Comparison of ENCODE assay signal across 31 mouse cellular contexts in the genomic region with DNA sequence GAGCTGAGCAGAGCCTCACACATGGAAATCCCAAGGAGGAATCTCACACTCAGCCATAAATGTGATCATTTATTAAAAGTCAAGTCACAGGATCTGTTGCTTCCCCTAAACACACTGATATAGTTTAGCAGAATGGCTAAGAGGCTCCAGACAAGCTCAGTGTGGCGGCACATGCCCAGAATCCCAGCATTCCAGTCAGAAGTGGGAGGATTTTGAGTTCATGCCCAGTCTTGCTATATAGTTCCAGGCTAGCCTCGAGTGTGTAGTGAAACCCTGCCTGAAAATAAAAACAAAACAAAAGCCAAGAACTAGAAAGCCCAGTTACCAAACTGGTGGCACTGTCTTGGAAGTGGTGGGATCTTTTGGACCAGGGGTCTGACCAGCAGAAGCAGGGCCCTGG. TPM values are rescaled to one million over a fixed set of nuclear protein-coding genes. Genes with fewer than 3 reads are reported as not detected.
"Had no signal": no experiment of that assay in that cellular context is flagged by ENCODE, and none has a peak within 500 bp of the region (broad histone marks: within the 10 kb centered on the region; RNA-seq: fewer than 3 reads in every experiment).

No protein-coding gene starts in this region.

- H3K4me3 ChIP-seq: limb, embryonic 10.5 days; limb, embryonic 13.5 days; liver, embryonic 12.5 days; liver, embryonic 15.5 days; lung, embryonic 15.5 days; megakaryocyte, embryonic 14.5 days; midbrain, embryonic 10.5 days; midbrain, embryonic 13.5 days; myocyte; neural tube, embryonic 13.5 days had no signal

- H3K27me3 ChIP-seq: limb, embryonic 13.5 days; liver, embryonic 12.5 days; liver, embryonic 15.5 days; lung, embryonic 15.5 days; midbrain, embryonic 13.5 days; neural tube, embryonic 13.5 days had no signal

- H3K9me3 ChIP-seq: limb, embryonic 10.5 days; limb, embryonic 13.5 days; liver, embryonic 12.5 days; liver, embryonic 15.5 days; lung, embryonic 15.5 days; megakaryocyte, embryonic 14.5 days; midbrain, embryonic 10.5 days; midbrain, embryonic 13.5 days; neural tube, embryonic 13.5 days had no signal

- ATAC-seq: liver, embryonic 12.5 days; midbrain, embryonic 13.5 days; midbrain, embryonic 16.5 days had no signal

- H3K9ac ChIP-seq: limb, embryonic 13.5 days; liver, embryonic 12.5 days; liver, embryonic 15.5 days; lung, embryonic 15.5 days; midbrain, embryonic 13.5 days; neural tube, embryonic 13.5 days had no signal

- H3K4me2 ChIP-seq: limb, embryonic 13.5 days; liver, embryonic 12.5 days; liver, embryonic 15.5 days; lung, embryonic 15.5 days; midbrain, embryonic 13.5 days; neural tube, embryonic 13.5 days had no signal

- H3K27ac ChIP-seq: limb, embryonic 10.5 days; limb, embryonic 13.5 days; liver, embryonic 12.5 days; liver, embryonic 15.5 days; lung, embryonic 15.5 days; midbrain, embryonic 10.5 days; midbrain, embryonic 13.5 days; neural tube, embryonic 13.5 days; stomach, postnatal 0 days had no signal

- H3K36me3 ChIP-seq: limb, embryonic 10.5 days; limb, embryonic 13.5 days; liver, embryonic 12.5 days; liver, embryonic 15.5 days; lung, embryonic 15.5 days; midbrain, embryonic 10.5 days; midbrain, embryonic 13.5 days; neural tube, embryonic 13.5 days had no signal

- H3K4me1 ChIP-seq: limb, embryonic 10.5 days; limb, embryonic 13.5 days; liver, embryonic 12.5 days; liver, embryonic 15.5 days; lung, embryonic 15.5 days; megakaryocyte, embryonic 14.5 days; midbrain, embryonic 10.5 days; midbrain, embryonic 13.5 days; neural tube, embryonic 13.5 days had no signal

- DNase-seq: kidney, adult 18-20 months; kidney, adult 9 months; kidney, postnatal 14 days; kidney, postnatal 4 days; liver; lung, adult 18-20 months; lung, postnatal 10 days; lung, postnatal 36 days; retina, postnatal 1 day; right cerebral cortex, postnatal 14 days; right cerebral cortex, postnatal 4 days; thymus, adult 2 months; thymus, postnatal 25 days had no signal

RNA-seq across cellular contexts. Expression of a gene that starts 33.8 kb away (rescaled TPM):
- total RNA-seq: left cerebral cortex, adult 8-10 months; left cerebral cortex, postnatal 25 days had no signal
- polyA plus RNA-seq: kidney, embryonic 16.5 days; limb, embryonic 10.5 days; limb, embryonic 13.5 days; liver, embryonic 12.5 days; midbrain, embryonic 10.5 days; midbrain, embryonic 13.5 days; midbrain, embryonic 16.5 days; neural tube, embryonic 13.5 days; stomach, embryonic 14.5 days; stomach, postnatal 0 days had no signal

RNA-seq across cellular contexts. Expression of a gene that starts 44.6 kb away (rescaled TPM):
- total RNA-seq: monocyte, adult 5-6 weeks; neutrophil, adult 5-6 weeks had no signal
- polyA plus RNA-seq: lung, embryonic 15.5 days; midbrain, embryonic 10.5 days; midbrain, embryonic 13.5 days; midbrain, embryonic 16.5 days had no signal
